In the genomic region with DNA sequence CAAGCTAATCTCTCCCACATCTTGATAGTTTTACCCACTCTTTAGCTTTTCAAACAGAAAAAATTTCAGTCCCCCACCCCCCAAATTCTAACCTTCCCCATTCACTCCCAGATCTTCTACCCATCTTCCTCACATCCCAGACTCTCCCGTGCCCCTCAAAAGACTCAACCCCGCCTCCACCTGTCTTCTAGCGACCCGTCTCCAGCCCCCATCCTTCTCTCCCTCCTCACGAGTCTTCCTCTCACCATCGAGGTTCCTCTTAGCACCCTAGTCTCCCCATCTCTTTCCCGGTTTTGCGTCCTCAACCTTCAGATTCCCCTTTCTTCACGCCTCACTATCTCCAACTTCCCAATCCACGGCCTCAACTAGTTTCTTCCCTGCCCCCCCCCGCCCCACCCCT, we compare ENCODE assay signal across 8 mouse cellular contexts. TPM values are rescaled to one million over a fixed set of nuclear protein-coding genes. Genes with fewer than 3 reads are reported as not detected.
A peak's percentile ranks its signal among the peaks of the same experiment; 100 is the strongest.
DNase-seq lines count a peak whose midpoint lies in the region; ATAC-seq and TF ChIP-seq lines count a peak whose summit lies in the region.

No protein-coding gene starts in this region.

- ATAC-seq in heart, postnatal 0 days (ENCODE audit: insufficient read depth, low read depth), result no peak
- no peak for ATAC-seq in midbrain, embryonic 12.5 days (ENCODE audit: low FRiP score, low read depth)
- ATAC-seq in frontal cortex, adult (ENCODE audit: low TSS enrichment), result no peak

- no peak for TF ChIP-seq EP300 in heart, postnatal 0 days (IDR thresholded peaks at IDR 0.05; ENCODE audit: low read depth)

- no peak for TF ChIP-seq CTCF in lung, adult 2 months (IDR thresholded peaks at IDR 0.05; ENCODE audit: insufficient read depth, low read length)
- no peak for TF ChIP-seq CTCF in heart, postnatal 0 days (IDR thresholded peaks at IDR 0.05; ENCODE audit: low read depth)

- WGBS in lung, adult 2 months, result 4% methylated on average over 11 of the region's 11 CpGs
- 0% methylated on average over 11 of the region's 11 CpGs for WGBS in heart, postnatal 0 days
- WGBS in midbrain, embryonic 12.5 days, result under 1% methylated on average over 11 of the region's 11 CpGs

- peak; percentile 21 for DNase-seq in lung, adult 2 months
- DNase-seq in lung, postnatal 4 days, result no peak
- DNase-seq in cerebellum, postnatal 10 days, result peak; percentile 26 to 27
- no peak for DNase-seq in heart, postnatal 0 days (ENCODE audit: low spot score)
- DNase-seq in T-cell, adult 2 months (ENCODE audit: low spot score), result no peak
- no peak for DNase-seq in ovary, postnatal 10 days (ENCODE audit: low spot score)

- H3K27ac ChIP-seq in heart, postnatal 0 days (ENCODE audit: low read depth), result no peak overlapping the region
- no peak overlapping the region for H3K27ac ChIP-seq in midbrain, embryonic 12.5 days (replicated peaks)

- H3K36me3 ChIP-seq in heart, postnatal 0 days (replicated peaks; ENCODE audit: control insufficient read depth, insufficient read depth, low read length), result no peaks in the 10 kb centered on the region
- H3K36me3 ChIP-seq in midbrain, embryonic 12.5 days, result no peaks in the 10 kb centered on the region

- H3K27me3 ChIP-seq in heart, postnatal 0 days (ENCODE audit: control insufficient read depth, insufficient read depth, low read length), result no peaks in the 10 kb centered on the region
- no peaks in the 10 kb centered on the region for H3K27me3 ChIP-seq in midbrain, embryonic 12.5 days

- peaks cover 3% of the 10 kb centered on the region; the same call in 1 of the 2 replicates for H3K4me1 ChIP-seq in lung, adult 2 months (ENCODE audit: control insufficient read depth, insufficient read depth, low read length)
- H3K4me1 ChIP-seq in heart, postnatal 0 days (ENCODE audit: control insufficient read depth, insufficient read depth), result peaks cover 14% of the 10 kb centered on the region
- peaks cover 28% of the 10 kb centered on the region for H3K4me1 ChIP-seq in midbrain, embryonic 12.5 days

- H3K9me3 ChIP-seq in heart, postnatal 0 days (replicated peaks; ENCODE audit: control insufficient read depth, low read length), result no peaks in the 10 kb centered on the region
- no peaks in the 10 kb centered on the region for H3K9me3 ChIP-seq in midbrain, embryonic 12.5 days

- H3K9ac ChIP-seq in heart, postnatal 0 days (replicated peaks; ENCODE audit: low read depth, low read length), result peak overlapping the region; percentile 76
- peak overlapping the region; percentile 77 for H3K9ac ChIP-seq in midbrain, embryonic 12.5 days (replicated peaks)

- H3K4me2 ChIP-seq in heart, postnatal 0 days (ENCODE audit: low read depth, low read length), result peak overlapping the region; percentile 97
- peak overlapping the region; percentile 76 for H3K4me2 ChIP-seq in midbrain, embryonic 12.5 days (replicated peaks)

- peak overlapping the region; percentile 4 for H3K4me3 ChIP-seq in lung, adult 2 months (replicated peaks; ENCODE audit: extremely low read depth, low read depth, low read length)
- peak overlapping the region; percentile 83 for H3K4me3 ChIP-seq in heart, postnatal 0 days (ENCODE audit: low read depth, low read length)
- H3K4me3 ChIP-seq in midbrain, embryonic 12.5 days, result peak overlapping the region; percentile 74

- TF ChIP-seq POLR2A in lung, adult 2 months (IDR thresholded peaks at IDR 0.05; ENCODE audit: borderline replicate concordance, extremely low read depth, low read depth, low read length), result no peak

RNA-seq across cellular contexts. Expression of a gene that starts 0.8 kb away (rescaled TPM):
- 9.0 and 10.6 TPM in 2 replicates for polyA plus RNA-seq in lung, adult 2 months (2012; rRNA removed)
- total RNA-seq in heart, postnatal 0 days (2014; rRNA removed; ENCODE audit: low replicate concordance), result 0.53 and 4.4 TPM in 2 replicates
- 22.6 and 23.6 TPM in 2 replicates for polyA plus RNA-seq in heart, postnatal 0 days (2015; fragmentation: Nextera tagmentation; extraction: Ambion mirVana)
- 59.3 and 61.0 TPM in 2 replicates for polyA plus RNA-seq in midbrain, embryonic 12.5 days (2016; fragmentation: Nextera tagmentation; extraction: Ambion mirVana)

RNA-seq across cellular contexts. Expression of a gene that starts 0.9 kb away (rescaled TPM):
- 2.4 and 4.2 TPM in 2 replicates for polyA plus RNA-seq in lung, adult 2 months (2012; rRNA removed)
- 4.9 and 37.5 TPM in 2 replicates for total RNA-seq in heart, postnatal 0 days (2014; rRNA removed; ENCODE audit: low replicate concordance)
- 35.0 and 35.6 TPM in 2 replicates for polyA plus RNA-seq in heart, postnatal 0 days (2015; fragmentation: Nextera tagmentation; extraction: Ambion mirVana)
- 37.2 and 39.1 TPM in 2 replicates for polyA plus RNA-seq in midbrain, embryonic 12.5 days (2016; fragmentation: Nextera tagmentation; extraction: Ambion mirVana)

RNA-seq across cellular contexts. Expression of a gene that starts 43.5 kb away (rescaled TPM):
- 47.9 and 52.0 TPM in 2 replicates for polyA plus RNA-seq in lung, adult 2 months (2012; rRNA removed)
- not detected in 2 replicates for total RNA-seq in heart, postnatal 0 days (2014; rRNA removed; ENCODE audit: low replicate concordance)
- polyA plus RNA-seq in heart, postnatal 0 days (2015; fragmentation: Nextera tagmentation; extraction: Ambion mirVana), result 0.11 TPM in 1 of 2 replicates, not detected in the other
- polyA plus RNA-seq in midbrain, embryonic 12.5 days (2016; fragmentation: Nextera tagmentation; extraction: Ambion mirVana), result not detected in 2 replicates

RNA-seq across cellular contexts. Expression of a gene that starts 54.4 kb away (rescaled TPM):
- 0.40 and 0.75 TPM in 2 replicates for polyA plus RNA-seq in lung, adult 2 months (2012; rRNA removed)
- 3.0 TPM in 1 of 2 replicates, not detected in the other for total RNA-seq in heart, postnatal 0 days (2014; rRNA removed; ENCODE audit: low replicate concordance)
- not detected in 2 replicates for polyA plus RNA-seq in heart, postnatal 0 days (2015; fragmentation: Nextera tagmentation; extraction: Ambion mirVana)
- polyA plus RNA-seq in midbrain, embryonic 12.5 days (2016; fragmentation: Nextera tagmentation; extraction: Ambion mirVana), result not detected in 2 replicates

Comparison
In these comparisons a context has a peak if more than half of its experiments do, and no peak if none do; other contexts are left out.
1. DNase-seq: peak in lung, adult 2 months (single experiment) and cerebellum, postnatal 10 days (2 of 2); none in lung, postnatal 4 days (0 of 2), heart, postnatal 0 days (single experiment), T-cell, adult 2 months (single experiment) and ovary, postnatal 10 days (single experiment).
2. H3K4me3 ChIP-seq: peak in every context shown above with its lines; median percentile 83 in heart, postnatal 0 days; 74 in midbrain, embryonic 12.5 days; 4 in lung, adult 2 months.
3. RNA of a gene that starts 43.5 kb away (polyA plus RNA-seq): 47.9 to 52.0 TPM in lung, adult 2 months; 0.11 TPM in heart, postnatal 0 days and not detected in midbrain, embryonic 12.5 days; every median in the first group is over 10 times any median in the second.